Mouse (Mus musculus): ENCODE measurements around the gene Tenm3. TPM values are rescaled to one million over a fixed set of nuclear protein-coding genes. Genes with fewer than 3 reads are reported as not detected.

Tenm3 gene
- polyA plus RNA-seq, 1 experiment from 2014 or later = 18.2 TPM

- no peak overlapping the region for H3K4me3 ChIP-seq (ENCODE audit: low read depth, low read length)
- no peaks in the 10 kb centered on the region for H3K9me3 ChIP-seq (replicated peaks; ENCODE audit: control insufficient read depth, low read length)
- 88% methylated on average over 8 of the region's 8 CpGs for WGBS (ENCODE audit: insufficient replicate concordance)
- H3K9ac ChIP-seq (ENCODE audit: low read depth, low read length) = no peak overlapping the region
- H3K36me3 ChIP-seq (ENCODE audit: control insufficient read depth, insufficient read depth, low read length) = no peaks in the 10 kb centered on the region
- H3K27ac ChIP-seq (ENCODE audit: low read depth, low read length) = no peak overlapping the region
- no peak for ATAC-seq (replicated peaks; ENCODE audit: insufficient number of reproducible peaks, low FRiP score, low TSS enrichment)
- no peak overlapping the region for H3K4me2 ChIP-seq
- no peaks in the 10 kb centered on the region for H3K27me3 ChIP-seq (ENCODE audit: control insufficient read depth, insufficient read depth, low read length)
- H3K4me1 ChIP-seq (ENCODE audit: control insufficient read depth, insufficient read depth, low read length) = no peaks in the 10 kb centered on the region
These were observed 321.7 kb downstream of the Tenm3 start for GRCm38 (mm10) chr8:48522004-48522403.

- Histone ChIP-seq H3K27ac (ENCODE audit: low read depth, low read length) (no peak overlapping the region), H3K4me1 (ENCODE audit: control insufficient read depth, insufficient read depth, low read length) (no peaks in the 10 kb centered on the region), H3K9me3 (replicated peaks; ENCODE audit: control insufficient read depth, low read length) (no peaks in the 10 kb centered on the region), H3K4me3 (ENCODE audit: low read depth, low read length) (no peak overlapping the region), H3K9ac (ENCODE audit: low read depth, low read length) (no peak overlapping the region), H3K4me2 (no peak overlapping the region), H3K36me3 (ENCODE audit: control insufficient read depth, insufficient read depth, low read length) (no peaks in the 10 kb centered on the region), H3K27me3 (ENCODE audit: control insufficient read depth, insufficient read depth, low read length) (no peaks in the 10 kb centered on the region)
- no peak for ATAC-seq (replicated peaks; ENCODE audit: insufficient number of reproducible peaks, low FRiP score, low TSS enrichment)
These were observed 326.3 kb downstream of the Tenm3 start for GRCm38 (mm10) chr8:48517431-48517830.

- no peaks in the 10 kb centered on the region for H3K9me3 ChIP-seq (replicated peaks; ENCODE audit: control insufficient read depth, low read length)
- no peaks in the 10 kb centered on the region for H3K4me1 ChIP-seq (ENCODE audit: control insufficient read depth, insufficient read depth, low read length)
- WGBS (ENCODE audit: insufficient replicate concordance) = 94% methylated on average over 4 of the region's 4 CpGs
- H3K27ac ChIP-seq (ENCODE audit: low read depth, low read length) = no peak overlapping the region
- no peak overlapping the region for H3K9ac ChIP-seq (ENCODE audit: low read depth, low read length)
- no peak for ATAC-seq (replicated peaks; ENCODE audit: insufficient number of reproducible peaks, low FRiP score, low TSS enrichment)
- no peaks in the 10 kb centered on the region for H3K27me3 ChIP-seq (ENCODE audit: control insufficient read depth, insufficient read depth, low read length)
- no peak overlapping the region for H3K4me3 ChIP-seq (ENCODE audit: low read depth, low read length)
- H3K4me2 ChIP-seq = no peak overlapping the region
- no peaks in the 10 kb centered on the region for H3K36me3 ChIP-seq (ENCODE audit: control insufficient read depth, insufficient read depth, low read length)
These were observed 329.5 kb downstream of the Tenm3 start for GRCm38 (mm10) chr8:48514230-48514629.

DNA sequence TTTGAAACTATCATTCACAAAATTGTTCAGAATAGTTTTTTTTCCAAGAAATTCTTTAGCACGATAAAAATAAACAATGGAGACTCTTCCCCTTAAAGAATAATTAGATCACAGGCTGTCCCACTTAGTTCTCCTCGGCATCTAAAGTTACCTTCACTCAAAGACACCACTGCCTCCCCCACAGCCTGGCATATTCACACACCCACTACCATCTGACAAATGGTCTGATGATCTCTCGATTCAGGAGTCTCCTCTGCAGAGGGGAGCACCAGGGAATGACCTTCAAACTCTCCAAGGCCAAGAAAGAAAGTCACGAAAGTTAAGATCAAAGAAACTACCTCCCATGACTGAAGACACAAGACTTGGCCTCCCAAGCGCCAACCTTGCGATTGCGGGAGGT is 329.9 kb downstream of the Tenm3 start:
- WGBS (ENCODE audit: insufficient replicate concordance) = 82% methylated on average over 7 of the region's 7 CpGs
- no peaks in the 10 kb centered on the region for H3K4me1 ChIP-seq (ENCODE audit: control insufficient read depth, insufficient read depth, low read length)
- H3K4me2 ChIP-seq = no peak overlapping the region
- H3K36me3 ChIP-seq (ENCODE audit: control insufficient read depth, insufficient read depth, low read length) = no peaks in the 10 kb centered on the region
- H3K27me3 ChIP-seq (ENCODE audit: control insufficient read depth, insufficient read depth, low read length) = no peaks in the 10 kb centered on the region
- no peak overlapping the region for H3K4me3 ChIP-seq (ENCODE audit: low read depth, low read length)
- no peaks in the 10 kb centered on the region for H3K9me3 ChIP-seq (replicated peaks; ENCODE audit: control insufficient read depth, low read length)
- no peak overlapping the region for H3K27ac ChIP-seq (ENCODE audit: low read depth, low read length)
- no peak for ATAC-seq (replicated peaks; ENCODE audit: insufficient number of reproducible peaks, low FRiP score, low TSS enrichment)
- no peak overlapping the region for H3K9ac ChIP-seq (ENCODE audit: low read depth, low read length)

DNA sequence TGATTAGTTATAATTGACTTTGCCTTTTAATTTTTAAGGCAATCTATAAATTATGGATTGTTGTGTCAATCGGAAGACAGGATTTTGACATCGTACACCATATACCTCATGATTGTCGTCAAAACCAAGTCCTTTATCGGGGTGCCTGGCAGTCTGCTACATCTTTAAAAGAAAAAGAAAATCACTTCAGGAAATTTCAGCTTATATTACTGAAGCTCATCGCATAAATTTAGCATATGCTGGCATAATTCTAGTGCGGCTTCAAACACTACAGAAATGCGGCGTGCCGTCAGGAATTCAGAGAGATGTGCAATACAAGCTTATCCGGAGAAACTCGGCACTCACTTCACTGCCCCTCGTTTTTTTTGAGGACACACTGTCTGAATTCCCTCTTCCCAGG is 332.2 kb downstream of the Tenm3 start:
- no peaks in the 10 kb centered on the region for H3K9me3 ChIP-seq (replicated peaks; ENCODE audit: control insufficient read depth, low read length)
- H3K4me2 ChIP-seq = peak overlapping the region; percentile 47
- peak overlapping the region; percentile 33 for H3K4me3 ChIP-seq (ENCODE audit: low read depth, low read length)
- no peak overlapping the region for H3K27ac ChIP-seq (ENCODE audit: low read depth, low read length)
- no peak for ATAC-seq (replicated peaks; ENCODE audit: insufficient number of reproducible peaks, low FRiP score, low TSS enrichment)
- H3K36me3 ChIP-seq (ENCODE audit: control insufficient read depth, insufficient read depth, low read length) = no peaks in the 10 kb centered on the region
- no peaks in the 10 kb centered on the region for H3K4me1 ChIP-seq (ENCODE audit: control insufficient read depth, insufficient read depth, low read length)
- no peaks in the 10 kb centered on the region for H3K27me3 ChIP-seq (ENCODE audit: control insufficient read depth, insufficient read depth, low read length)
- 68% methylated on average over 12 of the region's 12 CpGs for WGBS (ENCODE audit: insufficient replicate concordance)
- peak overlapping the region; percentile 16; the same call in 1 of the 2 replicates for H3K9ac ChIP-seq (ENCODE audit: low read depth, low read length)

DNA sequence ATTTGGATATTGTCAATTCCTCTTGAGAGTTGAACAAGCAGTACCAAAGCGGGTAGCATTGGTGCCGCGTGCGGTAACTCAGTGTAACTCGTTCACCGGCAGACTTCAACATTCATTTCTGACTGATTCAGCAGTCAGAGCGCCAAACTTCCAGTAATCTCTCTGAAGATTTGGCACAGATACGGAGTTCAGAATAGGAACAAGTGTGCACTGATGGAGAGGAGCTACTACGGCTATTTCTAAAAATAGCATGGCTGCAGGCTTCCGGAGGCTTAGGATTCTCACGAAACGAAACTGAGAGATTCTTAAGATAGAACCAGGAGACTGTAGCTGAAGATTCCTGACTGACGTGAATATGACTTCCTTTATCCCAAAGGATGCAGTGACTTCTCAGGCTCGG is 332.6 kb downstream of the Tenm3 start:
- H3K27ac ChIP-seq (ENCODE audit: low read depth, low read length) = no peak overlapping the region

GRCm38 (mm10) chr8:48508641-48509599 is 334.8 kb downstream of the Tenm3 start:
- ATAC-seq (replicated peaks; ENCODE audit: insufficient number of reproducible peaks, low FRiP score, low TSS enrichment) = no peak
- H3K4me1 ChIP-seq (ENCODE audit: control insufficient read depth, insufficient read depth, low read length) = no peaks in the 10 kb centered on the region
- H3K4me3 ChIP-seq (ENCODE audit: low read depth, low read length) = no peak overlapping the region
- 68% methylated on average over 29 of the region's 29 CpGs for WGBS (ENCODE audit: insufficient replicate concordance)
- no peak overlapping the region for H3K27ac ChIP-seq (ENCODE audit: low read depth, low read length)
- H3K4me2 ChIP-seq = no peak overlapping the region
- H3K36me3 ChIP-seq (ENCODE audit: control insufficient read depth, insufficient read depth, low read length) = no peaks in the 10 kb centered on the region
- no peaks in the 10 kb centered on the region for H3K9me3 ChIP-seq (replicated peaks; ENCODE audit: control insufficient read depth, low read length)
- H3K27me3 ChIP-seq (ENCODE audit: control insufficient read depth, insufficient read depth, low read length) = no peaks in the 10 kb centered on the region
- H3K9ac ChIP-seq (ENCODE audit: low read depth, low read length) = no peak overlapping the region

More for the DNA sequence above, 332.6 kb downstream of the Tenm3 start:
- Histone ChIP-seq H3K9me3 (replicated peaks; ENCODE audit: control insufficient read depth, low read length) (no peaks in the 10 kb centered on the region), H3K4me1 (ENCODE audit: control insufficient read depth, insufficient read depth, low read length) (no peaks in the 10 kb centered on the region), H3K9ac (ENCODE audit: low read depth, low read length) (no peak overlapping the region), H3K4me3 (ENCODE audit: low read depth, low read length) (peak overlapping the region; percentile 33), H3K27me3 (ENCODE audit: control insufficient read depth, insufficient read depth, low read length) (no peaks in the 10 kb centered on the region), H3K4me2 (peak overlapping the region; percentile 47), H3K36me3 (ENCODE audit: control insufficient read depth, insufficient read depth, low read length) (no peaks in the 10 kb centered on the region)
- ATAC-seq (replicated peaks; ENCODE audit: insufficient number of reproducible peaks, low FRiP score, low TSS enrichment) = no peak
- 55% methylated on average over 14 of the region's 14 CpGs for WGBS (ENCODE audit: insufficient replicate concordance)

DNA sequence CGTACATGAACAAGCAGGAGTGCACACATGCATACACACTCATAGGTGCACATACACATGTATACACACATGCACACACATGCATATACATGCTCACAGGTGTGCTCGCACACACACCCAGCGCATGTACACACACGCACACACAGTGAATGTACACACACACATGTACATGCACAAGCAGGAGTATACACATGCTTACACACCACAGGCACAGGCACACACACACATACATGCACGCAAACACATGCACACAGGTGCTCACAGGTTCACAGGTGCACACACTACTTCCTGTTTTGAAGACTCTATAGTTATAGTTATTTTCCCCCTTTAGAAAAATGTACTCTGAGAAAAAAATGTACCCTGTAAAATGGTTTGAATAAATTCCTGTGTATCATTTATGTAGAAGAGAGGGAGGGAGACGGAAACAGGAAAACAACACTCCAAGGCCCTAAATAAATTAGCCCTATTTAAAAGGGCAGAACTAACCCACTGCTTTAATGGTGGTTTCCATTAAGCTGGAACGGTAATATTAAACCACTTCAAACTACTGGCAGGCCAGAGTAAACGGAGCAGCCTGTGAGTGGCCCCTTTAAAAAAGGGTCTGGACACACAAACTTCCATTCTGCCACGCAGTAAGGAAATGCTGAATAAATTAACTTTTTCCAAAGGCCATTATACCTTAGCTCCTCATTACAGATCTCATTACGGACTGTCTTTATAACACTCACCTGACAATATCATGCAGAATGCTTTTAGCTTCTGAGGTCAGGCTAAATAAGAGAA is 335.8 kb downstream of the Tenm3 start:
- H3K4me1 ChIP-seq (ENCODE audit: control insufficient read depth, insufficient read depth, low read length) = no peaks in the 10 kb centered on the region
- no peaks in the 10 kb centered on the region for H3K27me3 ChIP-seq (ENCODE audit: control insufficient read depth, insufficient read depth, low read length)
- no peak overlapping the region for H3K4me2 ChIP-seq
- no peak overlapping the region for H3K4me3 ChIP-seq (ENCODE audit: low read depth, low read length)
- no peaks in the 10 kb centered on the region for H3K36me3 ChIP-seq (ENCODE audit: control insufficient read depth, insufficient read depth, low read length)
- 83% methylated on average over 10 of the region's 10 CpGs for WGBS (ENCODE audit: insufficient replicate concordance)
- ATAC-seq (replicated peaks; ENCODE audit: insufficient number of reproducible peaks, low FRiP score, low TSS enrichment) = no peak
- no peaks in the 10 kb centered on the region for H3K9me3 ChIP-seq (replicated peaks; ENCODE audit: control insufficient read depth, low read length)
- no peak overlapping the region for H3K9ac ChIP-seq (ENCODE audit: low read depth, low read length)
- H3K27ac ChIP-seq (ENCODE audit: low read depth, low read length) = no peak overlapping the region

Data from heart, embryonic 11.5 days (tissue).